Mouse (Mus musculus) megakaryocyte, adult 5-6 weeks (primary cell): ENCODE data around the gene Chrnd. TPM values are rescaled to one million over a fixed set of nuclear protein-coding genes. Genes with fewer than 3 reads are reported as not detected.

Source experiments
- ATAC-seq: 2 replicates; pipeline ENCODE4 v1.8.0; 2016; ENCODE audit warnings: mild to moderate bottlenecking, inconsistent platforms; ENCODE audit not compliant: poor library complexity, severe bottlenecking
- total RNA-seq, 2 experiments: library from RNA; stranded (forward) in 1 of 2; stranded (reverse) in 1 of 2; fragments of 153-499, 151-499 nt in 1 of 2; fragments of 221-1000, 200-1000 nt in 1 of 2; gene quantifications; 2 replicates each; pipeline versions ENCODE4 v1.2.3 to v1.2.4; 2015 to 2017

Chrnd gene
- total RNA-seq (2015) = not detected in 2 replicates
- not detected in 2 replicates for total RNA-seq (2017)

DNA sequence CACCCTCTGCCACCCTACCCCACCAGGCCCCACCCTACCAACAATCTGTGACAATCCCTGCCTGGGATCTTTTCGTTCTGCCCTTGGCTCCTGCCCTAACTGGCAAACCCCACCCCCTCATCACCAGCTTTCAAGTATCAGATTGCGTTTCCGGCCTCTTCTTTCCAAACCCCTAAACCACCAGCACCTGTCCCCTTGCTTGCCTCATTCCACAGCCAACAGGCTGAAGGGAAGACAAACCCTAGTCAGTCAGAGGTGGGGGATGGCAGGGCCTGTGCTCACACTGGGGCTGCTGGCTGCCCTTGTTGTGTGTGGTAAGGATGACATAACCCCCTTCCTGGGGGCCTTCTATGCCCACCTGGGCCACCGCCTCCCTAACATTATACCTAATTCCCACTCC lies at the start of gene Chrnd:
TSS of gene Chrnd (plus strand) at position 179 of the 400 bp plus-strand sequence.
- no peak for ATAC-seq

- no peak for ATAC-seq
These were observed 48.9 kb upstream of the Chrnd start for GRCm38 (mm10) chr1:87141550-87141949.

GRCm38 (mm10) chr1:87142456-87142855 lies 48.0 kb upstream of the Chrnd start:
- no peak for ATAC-seq

- ATAC-seq = no peak
These were observed 47.3 kb upstream of the Chrnd start for GRCm38 (mm10) chr1:87143141-87143540.

DNA sequence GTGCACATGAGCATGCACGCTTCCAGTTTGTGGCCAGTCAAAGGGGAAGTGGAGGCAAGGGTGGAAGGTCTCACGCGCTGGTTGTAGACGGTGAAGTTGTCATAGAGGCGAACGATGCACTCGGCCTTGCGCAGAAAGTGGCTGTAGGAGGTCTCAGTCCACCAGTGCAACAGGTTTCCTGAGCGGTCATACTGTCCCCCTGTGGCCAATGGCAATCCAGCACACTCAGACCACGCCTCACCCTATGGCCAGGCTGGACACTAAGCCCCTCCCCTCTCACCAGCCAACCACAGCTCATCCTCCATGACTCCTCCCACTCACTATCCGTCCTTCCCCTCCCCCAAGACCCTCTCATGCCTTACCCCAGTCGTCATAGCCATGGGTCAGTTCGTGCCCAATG lies 41.0 kb upstream of the Chrnd start:
- 0 out of 2 replicates have a peak, but pooled peaks have one; percentile 18 for ATAC-seq

DNA sequence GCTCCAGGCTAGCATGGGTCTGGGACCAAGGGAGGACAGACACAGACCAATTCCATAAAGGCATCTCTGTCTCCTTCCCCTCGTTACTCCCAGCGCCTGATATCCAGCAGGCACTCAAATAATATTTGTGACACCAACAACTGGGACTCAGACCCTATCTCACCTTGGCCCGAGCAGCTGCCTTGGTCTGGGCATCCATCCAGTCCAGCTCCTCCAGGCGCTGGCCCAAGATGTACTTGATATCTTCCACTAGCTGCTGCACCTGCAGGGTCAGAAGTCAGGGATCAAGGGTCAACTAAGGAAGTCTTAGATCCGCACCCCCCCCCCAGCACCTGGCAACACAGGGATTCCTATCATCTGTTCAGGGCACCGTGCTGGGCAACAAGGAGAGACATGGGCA lies 39.1 kb upstream of the Chrnd start:
- ATAC-seq = no peak

- no peak for ATAC-seq
These were observed 36.5 kb upstream of the Chrnd start for GRCm38 (mm10) chr1:87153776-87154500.

GRCm38 (mm10) chr1:87154501-87155120 lies 35.8 kb upstream of the Chrnd start:
- no peak for ATAC-seq

GRCm38 (mm10) chr1:87155531-87156198 lies 34.7 kb upstream of the Chrnd start:
- no peak for ATAC-seq

DNA sequence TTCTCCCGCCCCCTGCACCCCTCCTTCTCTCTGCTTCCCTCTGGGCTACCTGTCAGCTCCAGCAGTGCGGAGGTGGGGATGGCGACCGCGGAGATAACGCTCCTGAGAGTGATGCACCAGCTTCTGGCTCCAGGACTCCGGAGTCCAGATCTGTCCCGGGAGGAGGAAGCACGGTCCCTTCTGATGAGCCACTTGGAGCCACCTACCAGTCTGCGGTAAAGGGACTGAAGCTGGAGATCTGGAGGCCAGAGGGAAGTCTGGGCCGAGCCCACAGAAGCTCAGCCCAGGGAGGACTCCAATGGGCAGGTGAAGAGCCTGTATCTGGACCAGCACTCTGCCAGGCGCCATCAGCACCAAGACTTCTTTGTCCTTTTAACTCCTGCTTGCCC lies 34.2 kb upstream of the Chrnd start, which contains the start of gene Ecel1:
TSS of gene Ecel1 (minus strand) at position 323 of the 389 bp plus-strand sequence.
- ATAC-seq = no peak

DNA sequence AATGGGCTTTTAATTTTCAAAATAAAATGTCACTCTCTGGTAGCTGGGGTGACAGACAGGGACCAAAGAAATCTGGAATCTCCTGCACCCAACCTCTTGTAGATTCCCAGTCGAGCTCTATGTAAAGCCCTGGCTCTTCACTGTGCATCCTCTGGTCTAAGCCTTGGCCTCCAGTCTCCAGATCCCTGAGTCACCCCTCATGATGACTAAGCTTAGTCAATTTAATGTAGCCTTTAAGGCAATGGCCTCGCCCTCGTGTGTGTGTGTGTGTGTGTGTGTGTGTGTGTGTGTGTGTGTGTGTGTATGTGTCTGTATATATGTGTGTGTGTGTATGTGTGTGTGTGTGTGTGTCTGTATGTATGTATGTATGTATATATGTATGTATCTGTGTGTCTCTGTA lies 31.0 kb upstream of the Chrnd start:
- no peak for ATAC-seq

DNA sequence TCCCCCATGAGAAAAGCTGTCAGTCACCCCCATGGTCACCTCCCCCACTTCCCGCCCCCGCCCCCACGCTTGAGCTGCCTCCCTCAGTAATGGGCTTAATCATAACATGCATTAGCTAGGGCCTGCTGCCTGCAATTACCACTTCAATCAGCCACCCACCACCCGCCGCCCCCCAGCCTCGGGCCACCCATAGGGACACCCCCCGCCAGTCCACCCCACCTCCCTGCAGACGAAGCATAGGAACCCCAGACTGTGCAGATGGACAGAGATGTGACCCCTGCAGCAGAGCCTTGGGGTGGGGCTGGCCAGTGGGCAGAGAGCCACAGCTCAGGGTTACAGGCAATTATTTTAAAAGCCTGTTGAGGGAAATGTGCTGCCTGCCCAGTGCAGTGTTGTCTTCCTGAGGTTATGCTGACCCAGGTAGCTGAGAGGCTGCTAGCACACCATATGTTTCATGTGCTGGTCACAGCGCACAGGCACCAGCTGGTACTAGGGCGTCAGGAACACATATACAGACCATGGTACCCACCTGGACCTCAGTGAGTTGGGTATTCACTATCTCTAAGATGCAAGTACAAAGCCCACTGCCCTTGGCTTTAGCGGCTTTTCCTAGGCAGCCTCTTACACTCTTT lies 26.1 kb upstream of the Chrnd start:
- ATAC-seq = no peak

GRCm38 (mm10) chr1:87164796-87165184 lies 25.6 kb upstream of the Chrnd start:
- no peak for ATAC-seq

DNA sequence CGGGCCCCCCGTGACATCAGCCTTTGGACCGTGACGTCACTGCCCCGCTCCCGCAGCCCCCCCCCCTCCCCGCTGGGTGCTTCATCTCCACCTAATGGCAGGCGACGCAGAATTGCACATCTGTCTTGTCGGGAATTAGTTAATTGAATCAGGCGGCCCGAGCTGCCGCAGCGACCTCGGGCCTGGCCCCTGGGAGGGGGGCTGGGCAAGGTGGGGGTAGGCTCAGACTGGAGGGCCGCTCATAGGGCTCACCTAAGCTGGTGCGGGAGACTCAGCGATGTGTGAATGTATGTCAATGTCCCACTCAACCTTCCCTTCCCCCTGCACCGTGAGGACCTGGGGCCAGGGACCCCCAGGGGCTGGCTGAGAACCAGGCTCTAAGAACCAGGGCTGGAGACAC lies 19.9 kb upstream of the Chrnd start:
- ATAC-seq = no peak

- no peak for ATAC-seq
These were observed 19.1 kb upstream of the Chrnd start for GRCm38 (mm10) chr1:87171312-87171711.

DNA sequence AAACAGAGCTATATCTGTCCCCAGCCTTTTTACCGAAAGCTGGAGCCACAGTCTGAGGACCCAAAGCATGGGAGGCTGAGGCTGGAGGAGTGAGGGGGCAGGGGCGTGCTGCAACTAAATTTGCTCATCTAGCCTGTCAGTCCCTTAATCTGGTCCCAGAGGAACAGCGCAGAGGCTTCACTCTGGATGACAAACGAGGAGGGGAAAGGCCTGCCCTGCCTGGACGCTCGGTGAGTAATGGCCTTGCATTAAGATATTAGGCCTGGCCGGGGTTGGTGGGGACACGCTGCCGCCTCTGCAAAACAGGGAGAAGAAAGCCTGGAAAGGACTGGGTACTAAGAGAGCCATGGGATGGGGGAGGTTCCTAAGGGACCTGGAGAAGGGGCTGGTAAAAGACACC lies 18.1 kb upstream of the Chrnd start:
- no peak for ATAC-seq

DNA sequence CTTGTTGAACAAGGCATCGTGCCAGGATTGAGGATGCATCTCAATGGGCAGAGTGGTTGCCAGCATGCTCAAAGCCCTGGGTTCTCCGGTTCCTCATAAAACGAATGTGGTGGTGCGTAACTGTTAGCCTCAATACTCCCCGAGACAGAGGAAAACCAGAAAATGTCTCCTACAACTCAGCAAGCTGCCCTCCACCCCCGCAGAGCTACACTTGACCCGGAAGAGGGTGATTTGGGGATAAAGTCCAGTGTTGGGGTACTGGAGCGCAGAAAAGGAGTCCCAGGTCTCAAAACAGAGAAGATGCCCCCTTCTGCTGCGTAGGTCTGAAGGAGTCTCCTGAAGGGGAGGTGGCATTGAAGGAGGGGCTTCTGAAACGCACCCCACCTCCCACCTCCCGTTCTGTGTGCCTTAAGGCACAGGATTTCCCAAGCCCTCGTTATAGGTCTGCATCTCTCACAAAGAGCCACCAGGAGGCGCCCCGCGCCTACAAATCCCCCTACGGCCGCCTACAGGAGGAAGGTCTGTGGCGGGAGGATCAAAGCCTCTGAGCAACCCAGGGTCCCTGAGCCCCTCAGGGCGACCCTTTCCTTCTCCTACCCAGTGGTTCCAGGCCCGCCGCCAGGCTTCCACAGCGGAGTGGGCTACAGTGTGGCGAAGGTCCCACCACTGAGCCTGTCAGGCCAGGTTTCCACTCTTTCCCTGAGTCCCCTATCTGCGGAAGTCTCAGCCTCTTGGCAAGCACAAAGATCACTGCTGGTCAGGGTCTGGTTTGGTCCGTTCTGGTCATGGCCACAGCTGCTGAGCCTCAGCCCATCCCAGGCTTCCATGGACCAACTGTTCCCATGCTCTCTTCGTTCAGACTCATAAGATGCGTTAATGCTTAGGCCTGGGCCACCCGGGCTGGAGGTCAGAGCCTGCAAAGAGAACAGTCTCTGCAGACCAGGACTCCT lies 16.1 kb upstream of the Chrnd start:
- ATAC-seq = peak; percentile 54; the same call in 1 of the 2 replicates

GRCm38 (mm10) chr1:87175852-87176292 lies 14.5 kb upstream of the Chrnd start:
- ATAC-seq = no peak

DNA sequence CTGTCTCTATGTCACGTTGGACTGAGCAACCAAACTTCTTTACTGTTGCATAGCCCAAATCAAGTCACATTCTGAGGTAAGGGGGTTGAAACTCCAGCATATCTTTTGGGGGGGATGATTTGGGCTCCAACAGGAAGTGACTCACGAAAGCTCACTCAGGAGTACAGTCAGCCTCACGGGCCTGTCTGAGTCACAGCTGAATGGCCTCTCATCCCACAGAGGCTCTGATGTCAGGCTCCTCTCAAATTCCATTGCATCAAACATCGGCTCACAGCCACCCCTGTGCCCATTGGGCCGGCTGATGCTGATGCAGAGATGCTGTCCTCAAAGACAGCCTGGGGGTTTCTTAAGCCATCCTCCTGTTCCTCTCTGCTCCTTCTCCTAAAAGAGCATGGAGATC lies 9.5 kb upstream of the Chrnd start:
- ATAC-seq = peak; percentile 43; the same call in 1 of the 2 replicates

DNA sequence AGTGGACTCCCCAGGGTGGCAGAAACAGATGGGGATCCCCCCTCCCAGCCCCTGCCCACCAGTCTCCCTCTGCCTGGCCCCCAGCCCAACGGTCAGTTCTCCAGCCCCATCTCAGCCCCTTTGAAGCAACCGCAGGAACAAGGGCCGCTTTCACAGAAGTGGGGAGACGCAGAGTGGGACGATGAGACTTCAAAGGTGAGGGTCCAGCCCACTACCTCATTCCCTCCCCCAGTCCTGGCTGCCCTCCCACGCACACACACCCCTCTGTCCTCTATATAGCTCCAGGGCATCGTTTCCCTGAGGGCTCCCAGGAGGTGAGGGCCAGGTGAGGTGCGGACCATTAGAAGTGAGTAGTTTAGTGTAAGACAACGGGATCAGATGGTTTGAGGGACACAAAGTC lies 7.4 kb upstream of the Chrnd start, which contains the start of gene Prss56:
TSS of gene Prss56 (plus strand) at position 301 of the 400 bp plus-strand sequence.
- no peak for ATAC-seq
